Mouse (Mus musculus) lung, embryonic 15.5 days (tissue): ENCODE data around the gene Myl9. TPM values are rescaled to one million over a fixed set of nuclear protein-coding genes. Genes with fewer than 3 reads are reported as not detected.
"Not testable (repeated sequence)": the region's sequence is repeated elsewhere in the genome, so short reads cannot be mapped to it uniquely, and the experiment has no call there.

Experiments
- ATAC-seq: fragments of 200-750 bp; cut with Nextera tagmentation; 2 replicates; pipeline ENCODE4 v1.8.0; 2017; ENCODE audit warnings: moderate number of reproducible peaks, borderline replicate concordance; ENCODE audit not compliant: low FRiP score, low TSS enrichment; ENCODE audit errors: extremely low read depth
- H3K27ac ChIP-seq: fragments of 300-500 bp; sonication (generic); 2 replicates; pipeline ENCODE4 v1.5.1; 2015; ENCODE audit warnings: moderate library complexity, mild to moderate bottlenecking, inconsistent platforms
- H3K27me3 ChIP-seq: fragments of 300-500 bp; sonication (generic); 2 replicates; pipeline ENCODE4 v1.6.1; 2015; ENCODE audit warnings: inconsistent platforms
- H3K36me3 ChIP-seq: fragments of 300-500 bp; sonication (generic); 2 replicates; pipeline ENCODE4 v1.6.1; 2015; ENCODE audit warnings: inconsistent platforms
- H3K4me1 ChIP-seq: fragments of 300-500 bp; sonication (generic); 2 replicates; pipeline ENCODE4 v1.6.1; 2015; ENCODE audit warnings: inconsistent platforms
- H3K4me2 ChIP-seq: fragments of 300-500 bp; sonication (generic); 2 replicates; pipeline ENCODE4 v1.6.1; 2015; ENCODE audit warnings: inconsistent platforms, mild to moderate bottlenecking, moderate library complexity
- H3K4me3 ChIP-seq: fragments of 300-500 bp; sonication (generic); 2 replicates; pipeline ENCODE4 v1.5.1; 2015; ENCODE audit warnings: mild to moderate bottlenecking, inconsistent platforms
- H3K9ac ChIP-seq: fragments of 300-500 bp; sonication (generic); 2 replicates; pipeline ENCODE4 v1.6.1; 2015; ENCODE audit warnings: inconsistent platforms
- H3K9me3 ChIP-seq: fragments of 300-500 bp; sonication (generic); 2 replicates; pipeline ENCODE4 v1.6.1; 2016; ENCODE audit warnings: inconsistent platforms
- WGBS: fragments of 180-500 bp; shearing (Covaris S2); methylation state at CpG from one replicate; pipeline ENCODE4 v1.1.7; 2015; 5-methylcytosine and 5-hydroxymethylcytosine counted together
- polyA plus RNA-seq: library from polyadenylated mRNA; unstranded; fragments of >200 nt; fragmentation: Nextera tagmentation; extraction: Ambion mirVana; gene quantifications from 2 replicates; pipeline ENCODE4 v1.2.1, GENCODE M21; 2015

The Myl9 gene
- polyA plus RNA-seq, 1 experiment from 2014 or later, result 443 TPM

- Histone ChIP-seq H3K9me3 (no peaks in the 10 kb centered on the region), H3K4me2 (peak overlapping the region; percentile 15; the same call in 1 of the 2 replicates), H3K4me1 (peaks cover 28% of the 10 kb centered on the region; the same call in 1 of the 2 replicates), H3K36me3 (no peaks in the 10 kb centered on the region), H3K27me3 (no peaks in the 10 kb centered on the region), H3K9ac (no peak overlapping the region), H3K27ac (peak overlapping the region; percentile 85), H3K4me3 (no peak overlapping the region)
- ATAC-seq, result no peak
- 44% methylated on average over 3 of the region's 3 CpGs for WGBS
Observed at GRCm38 (mm10) chr2:156815412-156815811, 40.2 kb downstream of the Myl9 start.

DNA sequence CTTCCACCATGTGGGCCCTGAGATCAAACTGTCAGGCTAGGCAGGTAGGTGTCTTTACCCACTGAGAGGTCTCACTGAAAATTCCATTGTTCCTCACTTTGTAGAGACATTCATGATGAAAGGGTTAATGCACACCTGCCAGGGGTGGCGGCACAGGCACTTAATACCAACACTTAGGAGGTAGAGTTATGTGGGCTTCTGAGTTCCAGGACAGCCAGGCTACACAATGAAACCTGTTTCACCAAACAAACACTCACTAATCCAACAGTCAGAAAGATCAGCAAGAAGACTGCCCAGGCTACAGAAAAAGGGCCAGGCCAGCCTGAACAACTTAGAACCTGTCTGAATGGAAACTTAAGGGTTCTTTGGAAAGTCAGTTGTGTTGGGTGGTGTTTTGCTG is 40.9 kb downstream of the Myl9 start:
- H3K4me2 ChIP-seq, result peak overlapping the region; percentile 9; the same call in 1 of the 2 replicates
- H3K36me3 ChIP-seq, result no peaks in the 10 kb centered on the region
- peak overlapping the region; percentile 85 for H3K27ac ChIP-seq
- no peaks in the 10 kb centered on the region for H3K27me3 ChIP-seq
- peaks cover 28% of the 10 kb centered on the region; the same call in 1 of the 2 replicates for H3K4me1 ChIP-seq
- H3K9me3 ChIP-seq, result no peaks in the 10 kb centered on the region
- 32% methylated on average over 1 of the region's 1 CpGs for WGBS
- H3K4me3 ChIP-seq, result no peak overlapping the region
- no peak overlapping the region for H3K9ac ChIP-seq
- no peak for ATAC-seq

- H3K9ac ChIP-seq, H3K27ac ChIP-seq, H3K36me3 ChIP-seq, H3K27me3 ChIP-seq, H3K9me3 ChIP-seq, H3K4me3 ChIP-seq, H3K4me1 ChIP-seq, ATAC-seq, H3K4me2 ChIP-seq: not testable (repeated sequence)
- 86% methylated on average over 6 of the region's 6 CpGs for WGBS
Observed at GRCm38 (mm10) chr2:156825128-156825527, 49.9 kb downstream of the Myl9 start.

Other genes with a start within 250 kb of the Myl9 start
- 32.3 and 33.4 TPM in 2 replicates for gene Aar2, start 227.8 kb upstream of the Myl9 start, polyA plus RNA-seq
- 58.3 and 67.9 TPM in 2 replicates for gene Dlgap4, start 161.7 kb upstream of the Myl9 start, polyA plus RNA-seq
- 55.7 and 56.1 TPM in 2 replicates for gene Tgif2, start 64.6 kb downstream of the Myl9 start, polyA plus RNA-seq
- gene 4930518I15Rik, start 82.5 kb downstream of the Myl9 start, polyA plus RNA-seq, result 6.0 and 7.5 TPM in 2 replicates
- 186 and 190 TPM in 2 replicates for gene Rab5if, start 87.7 kb downstream of the Myl9 start, polyA plus RNA-seq
- 0.38 and 2.4 TPM in 2 replicates for gene Sla2, start 111.8 kb downstream of the Myl9 start, polyA plus RNA-seq
- 43.2 and 49.7 TPM in 2 replicates for gene Ndrg3, start 216.6 kb downstream of the Myl9 start, polyA plus RNA-seq
- gene Dsn1, start 231.7 kb downstream of the Myl9 start, polyA plus RNA-seq, result 39.0 and 40.9 TPM in 2 replicates